Mouse (Mus musculus): ENCODE measurements around the gene Slc39a12.

Gene Slc39a12

GRCm38 (mm10) chr2:14388162-14388561, at the start of gene Slc39a12:
Gene Slc39a12 (plus strand): TSS chr2:14388316.
- DNase-seq (ENCODE audit: low read depth in 2 of 2, low spot score in 2 of 2): no peak

- DNase-seq (ENCODE audit: low read depth in 2 of 2, low spot score in 2 of 2): no peak
These were observed 46.3 kb upstream of the Slc39a12 start for GRCm38 (mm10) chr2:14341652-14342308.

- DNase-seq (ENCODE audit: low read depth in 2 of 2, low spot score in 2 of 2): no peak
These were observed 45.7 kb upstream of the Slc39a12 start for GRCm38 (mm10) chr2:14342309-14342839.

- no peak for DNase-seq (ENCODE audit: low read depth in 2 of 2, low spot score in 2 of 2)
These were observed 740 bp downstream of the Slc39a12 start for GRCm38 (mm10) chr2:14388856-14389255.

GRCm38 (mm10) chr2:14390900-14391299, 2.8 kb downstream of the Slc39a12 start:
- no peak for DNase-seq (ENCODE audit: low read depth in 2 of 2, low spot score in 2 of 2)

GRCm38 (mm10) chr2:14403000-14403399, 14.9 kb downstream of the Slc39a12 start:
- DNase-seq (ENCODE audit: low read depth in 2 of 2, low spot score in 2 of 2): no peak

- DNase-seq (ENCODE audit: low read depth in 2 of 2, low spot score in 2 of 2): no peak
These were observed 40.9 kb downstream of the Slc39a12 start for GRCm38 (mm10) chr2:14428987-14429386.

- DNase-seq (ENCODE audit: low read depth in 2 of 2, low spot score in 2 of 2): no peak
These were observed 59.2 kb downstream of the Slc39a12 start for GRCm38 (mm10) chr2:14447322-14447721.

GRCm38 (mm10) chr2:14450866-14451265, 62.8 kb downstream of the Slc39a12 start:
- no peak for DNase-seq (ENCODE audit: low read depth in 2 of 2, low spot score in 2 of 2)

GRCm38 (mm10) chr2:14454946-14455631, 67.0 kb downstream of the Slc39a12 start:
- DNase-seq (ENCODE audit: low read depth in 2 of 2, low spot score in 2 of 2): no peak

- DNase-seq (ENCODE audit: low read depth in 2 of 2, low spot score in 2 of 2): no peak
These were observed 76.3 kb downstream of the Slc39a12 start for GRCm38 (mm10) chr2:14464438-14464837.

- no peak for DNase-seq (ENCODE audit: low read depth in 2 of 2, low spot score in 2 of 2)
These were observed 106.0 kb downstream of the Slc39a12 start for GRCm38 (mm10) chr2:14494132-14494531.

- DNase-seq (ENCODE audit: low read depth in 2 of 2, low spot score in 2 of 2): no peak
These were observed 108.0 kb downstream of the Slc39a12 start for GRCm38 (mm10) chr2:14496150-14496549.

GRCm38 (mm10) chr2:14502482-14502881, 114.4 kb downstream of the Slc39a12 start:
- DNase-seq (ENCODE audit: low read depth in 2 of 2, low spot score in 2 of 2): no peak

GRCm38 (mm10) chr2:14518237-14518636, 130.1 kb downstream of the Slc39a12 start:
- no peak for DNase-seq (ENCODE audit: low read depth in 2 of 2, low spot score in 2 of 2)

GRCm38 (mm10) chr2:14534325-14535077, 146.4 kb downstream of the Slc39a12 start:
- DNase-seq (ENCODE audit: low read depth in 2 of 2, low spot score in 2 of 2): no peak

- no peak for DNase-seq (ENCODE audit: low read depth in 2 of 2, low spot score in 2 of 2)
These were observed 147.1 kb downstream of the Slc39a12 start for GRCm38 (mm10) chr2:14535246-14535671.

- no peak for DNase-seq (ENCODE audit: low read depth in 2 of 2, low spot score in 2 of 2)
These were observed 149.7 kb downstream of the Slc39a12 start for GRCm38 (mm10) chr2:14537781-14538180.

GRCm38 (mm10) chr2:14543355-14543754, 155.2 kb downstream of the Slc39a12 start:
- no peak for DNase-seq (ENCODE audit: low read depth in 2 of 2, low spot score in 2 of 2)

GRCm38 (mm10) chr2:14543773-14544172, 155.7 kb downstream of the Slc39a12 start:
- DNase-seq (ENCODE audit: low read depth in 2 of 2, low spot score in 2 of 2): no peak
